Mouse (Mus musculus) liver, postnatal 0 days (tissue): ENCODE results near the gene Crhr2.

Experiments used
- CTCF ChIP-seq: sonication (generic); IDR thresholded peaks from 2 replicates; pipeline ENCODE4 v1.5.1; 2016; ENCODE audit warnings: antibody characterized with exemption, low read depth
- EP300 ChIP-seq: IDR thresholded peaks from 2 replicates; pipeline ENCODE4 v1.6.1; 2016; ENCODE audit warnings: antibody characterized with exemption, low read depth, mild to moderate bottlenecking

DNA sequence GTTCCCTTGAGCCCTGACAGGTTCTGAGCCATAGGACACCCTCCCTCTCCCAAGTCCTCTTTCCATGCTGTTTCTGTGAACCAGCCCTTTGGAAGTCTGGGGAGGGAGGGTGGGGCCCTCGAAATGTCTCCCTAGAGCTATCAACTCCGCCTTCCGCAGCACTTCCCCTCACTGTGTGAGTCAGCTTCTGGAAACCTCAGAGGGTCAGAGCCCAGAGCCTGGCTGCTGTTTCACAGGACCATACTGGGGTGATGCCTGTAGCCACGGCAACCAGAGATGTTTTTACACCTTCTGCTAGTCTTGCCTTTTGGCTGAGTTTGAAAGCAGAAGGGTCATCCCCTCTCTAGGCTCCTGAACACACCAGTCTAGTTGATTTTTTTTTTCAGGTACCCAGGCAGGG, 9.8 kb downstream of the Crhr2 start:
- no peak for TF ChIP-seq CTCF
- TF ChIP-seq EP300: no peak
